Mouse (Mus musculus): ENCODE results near the gene Kcns3.
A peak's percentile ranks its signal among the peaks of the same experiment; 100 is the strongest.

Kcns3 gene

DNA sequence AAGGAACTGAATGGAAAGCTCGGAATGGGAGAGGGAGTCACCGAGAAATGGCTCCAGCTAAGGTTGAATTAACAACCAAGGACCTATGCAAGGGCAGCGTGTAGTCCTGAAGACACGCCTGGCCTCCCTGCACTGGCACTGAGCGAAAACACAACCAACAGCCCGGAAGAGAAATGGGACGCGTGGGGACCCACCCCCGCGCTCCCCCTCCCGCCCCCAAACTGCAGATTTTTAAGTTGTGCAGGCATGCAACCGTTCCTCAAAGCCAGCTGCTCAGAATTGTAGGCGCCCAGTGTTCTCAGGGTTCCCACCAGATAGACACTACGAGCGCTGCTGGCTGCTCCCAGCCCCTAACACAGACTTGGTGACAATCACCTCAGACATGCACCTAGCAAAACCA is at the start of gene Kcns3:
Gene Kcns3, minus strand, starts transcription at position 42 of the 400 bp plus-strand sequence.
- DNase-seq: no peak

DNA sequence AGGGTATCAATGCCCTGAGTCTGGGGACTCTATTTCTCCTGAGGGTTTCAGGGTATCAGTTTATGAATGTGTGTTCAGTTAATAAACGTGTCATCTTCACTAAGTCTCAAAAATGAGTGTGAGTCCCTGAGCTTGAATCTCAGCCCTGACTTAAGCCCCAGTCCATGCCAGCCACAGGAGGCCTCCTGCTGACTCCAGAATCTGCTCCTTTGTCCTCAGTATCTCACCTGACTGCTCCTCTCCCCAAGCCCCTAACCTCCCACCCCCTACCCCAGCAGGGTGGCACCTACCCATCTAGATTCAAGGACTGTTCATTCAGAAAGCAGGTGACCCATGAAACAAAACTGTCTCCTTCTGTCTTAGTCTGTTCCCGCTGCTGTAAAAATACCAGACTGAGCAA is 47.7 kb upstream of the Kcns3 start:
- DNase-seq: no peak

DNA sequence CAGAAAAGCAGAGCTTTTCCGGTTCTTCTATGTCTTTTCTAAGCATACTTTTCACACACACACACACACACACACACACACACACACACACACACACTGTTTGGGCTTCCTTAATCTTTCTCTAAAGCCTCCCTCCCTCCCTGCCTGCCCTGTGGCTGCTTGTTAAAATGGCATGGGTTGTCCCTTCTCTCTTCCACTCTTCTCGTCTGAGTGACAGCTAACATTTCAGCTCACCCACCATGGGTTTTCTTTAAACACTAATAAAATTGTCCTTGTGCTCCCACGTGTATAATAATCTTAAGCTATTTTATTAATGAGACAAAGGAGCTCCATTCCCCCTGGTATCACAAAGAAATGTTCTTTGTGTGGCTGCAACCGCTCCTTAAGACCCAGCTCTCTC is 47.2 kb upstream of the Kcns3 start:
- DNase-seq: no peak

DNA sequence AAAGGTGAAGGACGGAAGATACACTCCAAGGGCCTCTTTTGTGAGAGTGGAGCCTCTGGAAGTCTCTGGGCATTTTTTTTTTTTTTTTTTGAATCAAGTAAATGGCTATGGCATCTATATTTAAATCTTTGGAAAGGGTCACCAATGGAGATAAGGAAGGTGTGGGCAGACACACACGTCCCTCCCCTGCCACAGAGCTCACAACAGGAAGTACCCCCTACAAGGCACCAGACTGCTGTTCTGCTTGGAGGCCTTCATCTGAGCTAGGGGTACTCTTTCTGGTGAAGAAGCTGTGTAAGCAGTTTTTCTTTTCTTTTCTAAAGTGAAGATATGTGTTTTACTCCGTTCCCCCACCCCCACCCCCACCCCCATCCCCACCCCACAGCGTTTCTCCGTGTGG is 46.0 kb upstream of the Kcns3 start:
- DNase-seq: no peak

DNA sequence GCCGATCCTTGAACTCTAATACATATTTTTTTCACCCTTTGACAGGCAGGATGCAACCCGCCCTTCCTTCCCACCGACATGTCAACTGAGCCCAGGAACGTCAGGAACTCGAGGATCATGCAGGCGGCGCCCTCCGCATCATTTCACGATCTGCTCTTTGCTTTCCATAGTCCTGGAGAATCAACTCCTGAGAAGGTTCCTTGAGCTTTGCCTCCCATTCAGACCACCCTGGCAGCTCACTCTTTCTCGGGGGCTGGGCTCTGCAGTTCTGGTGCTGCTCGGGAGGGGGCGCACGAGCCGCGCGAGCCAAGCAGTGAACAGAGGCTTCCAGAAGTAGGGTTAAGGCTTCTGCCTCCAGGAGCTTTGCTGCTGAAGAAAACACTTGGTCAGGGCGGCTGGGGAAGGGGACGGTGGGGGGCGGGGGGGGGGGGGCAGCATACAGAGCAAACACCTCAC is 45.3 kb upstream of the Kcns3 start:
- DNase-seq: peak; percentile 77

GRCm38 (mm10) chr12:11195031-11195430 is 44.2 kb upstream of the Kcns3 start:
- DNase-seq: no peak

DNA sequence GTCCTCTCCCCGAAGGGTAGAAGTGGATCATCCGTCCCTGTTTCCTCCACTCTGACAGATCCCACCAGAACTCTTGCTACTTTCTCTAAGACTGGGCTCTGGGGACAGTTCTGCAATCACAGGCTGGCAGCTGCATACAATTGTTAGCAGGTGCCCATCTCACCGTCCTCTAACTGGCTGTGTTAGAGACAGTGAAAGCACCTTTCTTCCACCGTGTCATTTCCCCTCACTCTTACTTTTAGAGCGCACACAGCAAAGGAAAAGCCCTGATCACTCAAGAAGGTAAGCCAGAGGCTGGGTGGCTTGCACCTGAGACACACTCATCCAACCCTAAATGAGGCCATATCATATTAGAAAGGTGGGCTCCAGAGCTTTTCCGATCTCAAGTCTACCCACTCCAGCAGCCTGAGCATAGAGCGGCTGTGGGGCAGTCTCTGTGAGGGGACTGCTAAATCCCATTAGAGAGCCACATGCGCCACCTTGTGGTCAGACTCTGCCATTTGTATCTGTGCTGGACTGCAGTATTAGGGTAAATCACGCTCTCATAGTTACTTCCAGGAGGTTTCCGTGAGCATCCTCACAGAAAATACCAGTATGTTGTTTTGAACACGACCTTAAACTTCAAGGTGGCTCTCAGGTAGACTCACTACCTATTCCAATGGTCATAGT is 27.8 kb upstream of the Kcns3 start:
- DNase-seq: peak; percentile 90

DNA sequence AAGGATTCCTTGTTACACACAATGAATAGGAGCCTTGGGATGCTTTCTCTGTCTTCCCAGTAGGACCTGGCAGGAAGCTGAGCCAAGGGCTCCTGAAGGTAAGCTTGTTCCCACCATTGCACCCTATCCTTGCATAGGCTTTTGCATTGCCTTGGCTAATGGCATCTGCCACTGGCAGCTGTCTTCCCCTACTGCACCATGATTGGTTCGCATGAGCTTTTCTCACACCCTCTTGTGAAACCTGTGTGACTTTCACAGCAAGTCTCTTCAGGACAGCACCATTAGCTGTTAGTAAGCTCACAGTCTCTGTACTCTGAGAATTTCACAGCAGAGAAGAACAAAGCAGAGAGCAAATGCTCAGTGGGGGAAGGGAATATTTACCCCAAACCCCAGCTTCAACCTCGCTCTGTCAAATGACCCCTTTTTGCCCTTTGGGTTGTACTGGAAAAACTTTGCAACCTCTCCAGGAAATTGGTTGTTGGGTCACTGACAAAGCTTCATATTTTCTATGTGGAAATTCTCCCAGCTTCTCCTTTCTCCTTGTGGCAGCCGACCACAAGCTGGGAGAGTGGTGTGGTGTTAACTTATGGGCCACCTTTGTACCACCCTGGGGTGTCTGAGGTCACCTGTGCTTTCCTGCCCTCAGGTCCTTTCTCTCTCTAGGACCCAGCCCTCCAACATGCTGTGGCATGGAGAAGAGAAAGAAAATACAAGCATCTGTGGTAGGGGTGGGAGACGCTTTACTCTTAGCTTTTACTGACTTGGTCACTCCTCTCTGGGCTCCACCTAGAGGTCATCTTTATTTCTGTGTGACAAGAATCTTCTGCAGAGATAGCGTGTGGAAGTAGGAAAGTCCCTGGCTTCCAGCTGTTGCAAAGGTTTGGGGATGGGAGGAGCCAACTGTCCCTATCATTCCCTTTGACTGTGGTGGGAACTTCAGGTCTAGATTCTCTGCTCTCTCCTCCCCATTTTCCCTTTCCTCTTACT is 26.8 kb upstream of the Kcns3 start:
- no peak for DNase-seq

DNA sequence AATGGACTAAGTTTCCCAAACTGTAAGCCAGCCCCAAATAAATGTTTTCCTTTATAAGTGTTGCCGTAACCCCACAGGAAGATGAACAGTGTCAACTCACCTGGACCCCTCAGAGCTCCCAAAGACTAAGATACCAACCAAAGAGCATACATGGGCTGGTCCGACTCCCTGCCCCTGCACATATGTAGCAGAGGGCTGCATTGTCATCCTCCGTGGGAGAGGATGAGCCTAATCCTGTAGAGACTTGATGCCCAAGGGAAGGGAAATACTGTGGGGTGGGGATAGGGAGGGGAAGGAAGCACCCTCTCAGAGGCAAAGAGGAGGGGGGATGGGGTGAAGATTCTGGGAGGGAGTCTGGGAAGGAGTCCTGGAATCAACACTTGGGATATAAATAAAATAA is 7.8 kb upstream of the Kcns3 start:
- no peak for DNase-seq

DNA sequence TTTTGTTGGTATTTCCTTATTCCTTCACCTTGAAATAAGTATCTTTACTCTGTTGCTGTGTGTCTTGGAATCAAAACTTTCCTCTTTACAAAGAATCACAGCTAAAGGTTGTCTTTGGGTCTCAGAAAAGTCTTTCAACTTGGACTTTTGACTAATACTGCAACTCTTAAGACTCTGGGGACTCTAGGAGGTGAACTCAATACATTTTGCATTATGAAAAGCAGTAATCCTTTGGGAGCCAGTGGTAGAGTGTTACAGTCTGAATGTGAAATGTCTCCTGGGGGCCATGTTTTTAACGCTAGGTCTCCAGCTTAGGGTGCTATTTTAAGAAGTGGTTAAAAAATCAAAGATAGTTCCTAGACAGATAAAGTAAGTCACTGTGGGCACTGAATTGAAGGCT is 4.3 kb upstream of the Kcns3 start:
- no peak for DNase-seq

GRCm38 (mm10) chr12:11153587-11153986 is 2.7 kb upstream of the Kcns3 start:
- DNase-seq: no peak

- no peak for DNase-seq
These were observed 492 bp downstream of the Kcns3 start for GRCm38 (mm10) chr12:11150192-11150935.

DNA sequence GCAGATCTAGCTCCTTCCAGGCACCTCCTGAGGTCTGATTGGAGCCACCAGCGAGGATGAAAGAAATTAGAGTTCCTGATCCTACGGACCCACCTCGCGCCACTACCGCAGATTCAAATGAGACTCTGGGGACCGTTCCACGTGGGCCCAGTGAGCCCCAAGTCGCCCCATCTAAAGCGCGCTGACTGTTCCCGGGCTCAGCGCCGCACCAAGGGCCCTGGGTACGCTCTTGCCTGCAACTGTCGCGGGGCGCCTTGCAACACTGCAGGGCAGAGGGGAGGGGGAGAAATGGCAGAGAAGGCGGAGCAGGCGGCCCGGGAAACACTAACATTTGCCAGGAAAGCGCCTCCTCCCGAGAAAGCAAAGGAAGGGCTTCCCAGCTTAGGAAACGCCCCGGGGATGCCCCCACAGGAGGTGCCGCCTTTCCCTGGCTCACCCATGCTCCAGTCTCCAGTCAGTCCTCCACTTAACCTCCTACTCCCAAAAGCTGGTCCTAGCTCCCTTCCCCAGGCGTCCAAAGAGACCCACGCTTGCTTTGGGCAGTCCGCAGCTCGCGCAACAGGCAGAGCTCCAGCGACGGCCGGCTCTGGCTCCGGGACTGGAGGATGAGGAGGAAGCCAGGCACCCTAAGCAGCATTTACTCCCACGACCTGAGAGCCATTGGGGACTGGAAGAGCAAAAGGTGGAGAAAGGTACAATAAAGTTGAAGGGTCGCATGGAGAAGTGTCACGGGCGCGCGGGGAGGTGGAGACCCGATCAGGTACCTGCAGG is 1.2 kb downstream of the Kcns3 start:
- DNase-seq: peak; percentile 25

DNA sequence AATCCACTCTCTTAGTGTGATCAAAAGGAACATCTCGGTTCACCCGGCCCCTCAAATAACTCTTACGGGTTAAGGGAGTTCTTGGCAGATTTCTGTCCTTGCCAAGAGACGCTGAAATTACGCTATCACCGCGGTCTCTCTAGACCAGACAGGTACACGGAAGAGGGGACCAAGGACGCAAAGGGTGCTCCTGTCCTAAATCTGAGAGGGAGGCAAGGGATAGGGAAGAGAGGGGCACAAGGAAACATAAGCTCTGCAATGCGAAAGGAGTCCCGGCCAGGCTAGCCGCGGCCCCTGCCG is 1.8 kb downstream of the Kcns3 start:
- DNase-seq: no peak

GRCm38 (mm10) chr12:11144894-11145293 is 6.0 kb downstream of the Kcns3 start:
- no peak for DNase-seq

DNA sequence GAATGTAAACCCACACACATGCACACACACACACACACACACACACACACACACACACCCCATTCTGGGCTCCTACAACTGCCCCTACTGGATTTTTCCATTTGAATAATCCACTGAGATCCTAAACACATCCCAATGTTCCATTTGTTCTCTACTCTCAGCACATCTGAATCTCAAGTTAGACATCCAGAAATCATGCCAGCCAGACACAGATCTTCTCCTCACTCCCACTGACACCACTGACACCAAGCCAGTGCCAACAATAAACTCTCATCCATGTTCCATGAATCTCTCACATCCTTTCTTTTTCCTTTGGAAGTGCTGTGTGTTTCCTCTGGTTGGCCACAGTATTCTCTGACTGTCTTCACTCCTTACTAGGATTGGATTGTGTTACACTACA is 18.4 kb downstream of the Kcns3 start:
- no peak for DNase-seq

DNA sequence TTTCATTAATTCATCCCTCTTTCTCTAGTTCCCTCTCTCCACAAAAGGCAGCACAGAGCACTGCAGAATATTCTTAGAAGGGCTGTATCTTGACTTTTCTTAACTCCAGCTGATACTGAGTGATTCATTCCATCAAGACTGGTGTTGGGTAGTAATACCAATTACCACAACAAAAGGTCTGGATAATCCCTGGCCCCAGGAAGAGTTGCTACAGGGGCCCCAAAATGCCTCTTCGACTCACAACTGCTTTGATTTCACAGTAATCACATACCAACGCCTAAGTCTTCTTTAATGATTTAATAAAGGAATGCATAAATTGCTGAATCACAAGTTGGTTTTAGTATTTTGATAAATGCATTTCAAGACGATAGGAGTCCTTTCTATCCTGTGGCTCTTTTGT is 21.7 kb downstream of the Kcns3 start:
- DNase-seq: no peak

DNA sequence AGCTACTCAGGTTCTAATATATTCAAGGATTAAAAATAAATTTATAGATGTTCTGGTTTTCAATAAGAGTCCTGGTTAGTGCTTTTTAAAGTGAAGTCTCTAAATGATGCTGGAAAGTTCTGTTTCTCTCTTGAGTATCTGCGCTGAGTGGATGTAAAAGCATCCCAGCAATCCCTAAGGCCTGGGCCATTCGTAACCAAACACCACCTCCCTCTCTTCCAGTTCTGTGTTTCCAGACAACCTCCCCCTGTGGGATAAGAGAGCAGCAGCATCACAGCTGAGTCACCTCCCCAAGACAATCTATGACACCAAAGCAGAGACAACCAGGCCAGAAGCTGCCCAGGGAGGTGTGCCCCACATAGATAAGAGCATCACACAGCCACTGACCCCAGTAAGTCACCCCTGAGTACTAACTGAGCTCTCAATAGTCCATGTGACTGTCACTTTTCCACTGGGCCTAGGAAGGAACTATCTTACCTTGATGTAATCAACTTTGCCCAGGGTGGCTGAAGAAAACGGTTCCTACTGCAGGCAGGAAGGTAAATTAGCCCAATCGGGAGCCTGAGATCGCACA is 24.6 kb downstream of the Kcns3 start:
- DNase-seq: no peak

DNA sequence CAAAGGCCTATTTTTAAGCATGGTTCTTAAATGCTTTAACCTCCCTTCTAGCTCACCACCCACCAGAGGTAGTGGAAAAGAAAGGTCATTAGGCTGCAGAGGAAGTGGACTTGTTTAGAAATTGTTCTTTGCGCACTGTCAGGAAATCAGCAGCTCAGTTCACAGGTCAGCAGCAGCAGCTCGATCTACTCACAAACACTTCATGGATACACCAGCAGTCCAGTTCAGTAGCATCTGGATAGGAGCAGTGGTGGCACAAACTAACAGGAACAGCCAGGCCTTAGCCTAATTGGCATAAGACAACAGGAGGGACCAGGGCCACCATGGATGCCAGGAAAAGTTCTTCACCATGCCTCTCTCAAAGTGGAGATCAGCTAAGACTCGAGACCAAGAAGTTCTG is 49.3 kb downstream of the Kcns3 start:
- DNase-seq: no peak

GRCm38 (mm10) chr12:11088626-11089372 is 62.1 kb downstream of the Kcns3 start:
- no peak for DNase-seq

- no peak for DNase-seq
These were observed 64.0 kb downstream of the Kcns3 start for GRCm38 (mm10) chr12:11086866-11087265.

DNA sequence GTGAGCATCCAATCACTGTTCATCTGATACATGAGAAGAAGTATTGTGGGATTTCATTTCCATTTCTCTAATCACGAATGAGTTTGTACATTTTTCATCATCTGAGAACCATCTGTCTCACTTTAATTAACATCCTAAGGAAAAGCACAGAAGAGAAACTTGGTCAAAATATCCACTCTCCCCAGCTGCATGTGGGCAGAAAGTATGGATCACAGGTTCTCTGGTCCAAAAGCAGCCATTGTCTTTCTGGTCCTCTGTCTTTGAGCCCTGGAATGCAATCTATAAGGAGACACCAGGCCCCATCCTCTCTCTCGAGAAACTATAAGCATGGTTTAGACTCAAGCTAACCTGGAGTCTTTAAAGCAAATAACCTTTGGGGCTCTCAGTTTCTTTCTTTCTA is 79.8 kb downstream of the Kcns3 start:
- no peak for DNase-seq

Data from kidney, adult 9 months (tissue).